Mouse (Mus musculus): ENCODE data around the gene Myh7. TPM values are rescaled to one million over a fixed set of nuclear protein-coding genes. Genes with fewer than 3 reads are reported as not detected.
"Not testable (repeated sequence)": the region's sequence is repeated elsewhere in the genome, so short reads cannot be mapped to it uniquely, and the experiment has no call there.

Myh7 gene
- total and polyA plus RNA-seq, 2 experiments from 2014 or later, result 1,537 to 4,273 TPM

DNA sequence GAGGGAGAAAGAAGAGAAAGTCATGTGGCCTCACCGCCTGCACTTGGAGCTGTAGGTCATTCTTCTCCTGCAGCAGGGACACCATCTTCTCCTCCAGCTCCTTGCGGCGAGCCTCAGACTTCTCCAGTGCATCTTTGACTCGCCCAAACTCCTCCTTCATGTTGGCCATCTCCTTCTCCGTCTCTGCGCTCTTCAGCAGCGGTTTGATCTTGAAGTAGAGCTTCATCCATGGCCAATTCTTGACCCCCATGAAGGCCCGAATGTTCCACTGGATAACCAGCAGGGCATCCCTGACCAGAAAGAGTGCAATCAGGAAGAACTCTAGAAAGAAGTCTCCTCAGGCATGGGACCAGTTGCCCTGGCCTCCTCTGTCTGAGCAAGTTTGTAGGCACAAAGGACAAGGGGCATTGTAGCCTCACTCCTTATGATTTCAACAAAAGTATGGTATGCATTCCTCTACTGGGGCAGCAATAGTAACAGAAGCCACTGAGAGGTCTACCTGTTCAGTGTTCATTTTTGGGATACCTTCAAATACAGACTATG is 40.7 kb downstream of the Myh7 start:
- Histone ChIP-seq H3K27me3 (ENCODE audit: control insufficient read depth, insufficient read depth, low read length) (no peaks in the 10 kb centered on the region), H3K27ac (ENCODE audit: low read depth) (peak overlapping the region; percentile 63; the same call in 1 of the 2 replicates), H3K4me3 (ENCODE audit: low read depth, low read length) (no peak overlapping the region), H3K4me1 (ENCODE audit: control insufficient read depth, insufficient read depth) (no peaks in the 10 kb centered on the region), H3K9ac (replicated peaks; ENCODE audit: low read depth, low read length) (0 out of 2 replicates have a peak overlapping the region, but pooled peaks have one; percentile 7), H3K36me3 (replicated peaks; ENCODE audit: control insufficient read depth, insufficient read depth, low read length) (peaks cover 91% of the 10 kb centered on the region), H3K4me2 (ENCODE audit: low read depth, low read length) (no peak overlapping the region; the same call in 1 of the 2 replicates), H3K9me3 (replicated peaks; ENCODE audit: control insufficient read depth, low read length) (no peaks in the 10 kb centered on the region)
- ATAC-seq (ENCODE audit: insufficient read depth, low read depth) (peak; percentile 2; the same call in 1 of the 2 replicates), DNase-seq (ENCODE audit: low spot score) (no peak)
- WGBS, result 84% methylated on average over 8 of the region's 8 CpGs
- TF ChIP-seq CTCF (IDR thresholded peaks at IDR 0.05; ENCODE audit: low read depth) (no peak), EP300 (IDR thresholded peaks at IDR 0.05; ENCODE audit: low read depth) (peak; percentile 90; the same call in 1 of the 2 replicates)

DNA sequence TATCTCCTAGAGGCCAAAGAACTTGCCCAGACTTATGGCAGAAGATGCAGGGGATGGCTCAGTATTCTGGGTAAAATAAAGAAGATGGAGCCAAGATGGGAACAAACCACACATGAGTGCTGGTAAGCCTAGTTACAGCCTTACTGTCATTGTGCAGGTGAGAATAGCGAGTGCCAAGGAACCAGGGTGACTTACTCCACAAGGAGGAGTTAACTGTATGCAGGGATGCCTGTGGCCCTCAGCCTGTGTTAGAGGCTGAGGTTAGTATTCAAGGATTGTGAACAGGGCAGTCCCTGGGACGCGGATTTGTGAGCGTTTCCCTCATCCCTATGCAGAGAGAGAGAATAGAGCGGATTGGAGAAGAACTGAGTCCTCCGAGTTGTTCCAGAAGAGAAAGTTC is 42.8 kb downstream of the Myh7 start:
- WGBS, result 81% methylated on average over 6 of the region's 6 CpGs
- Histone ChIP-seq H3K4me1 (ENCODE audit: control insufficient read depth, insufficient read depth) (no peaks in the 10 kb centered on the region), H3K27ac (ENCODE audit: low read depth) (peak overlapping the region; percentile 63; the same call in 1 of the 2 replicates), H3K27me3 (ENCODE audit: control insufficient read depth, insufficient read depth, low read length) (no peaks in the 10 kb centered on the region), H3K4me3 (ENCODE audit: low read depth, low read length) (no peak overlapping the region), H3K9me3 (replicated peaks; ENCODE audit: control insufficient read depth, low read length) (no peaks in the 10 kb centered on the region), H3K4me2 (ENCODE audit: low read depth, low read length) (no peak overlapping the region), H3K9ac (replicated peaks; ENCODE audit: low read depth, low read length) (no peak overlapping the region), H3K36me3 (replicated peaks; ENCODE audit: control insufficient read depth, insufficient read depth, low read length) (peaks cover 91% of the 10 kb centered on the region)
- no peak for TF ChIP-seq CTCF (IDR thresholded peaks at IDR 0.05; ENCODE audit: low read depth)
- peak; percentile 83; the same call in 1 of the 2 replicates for TF ChIP-seq EP300 (IDR thresholded peaks at IDR 0.05; ENCODE audit: low read depth)
- ATAC-seq (ENCODE audit: insufficient read depth, low read depth), result no peak
- no peak for DNase-seq (ENCODE audit: low spot score)

DNA sequence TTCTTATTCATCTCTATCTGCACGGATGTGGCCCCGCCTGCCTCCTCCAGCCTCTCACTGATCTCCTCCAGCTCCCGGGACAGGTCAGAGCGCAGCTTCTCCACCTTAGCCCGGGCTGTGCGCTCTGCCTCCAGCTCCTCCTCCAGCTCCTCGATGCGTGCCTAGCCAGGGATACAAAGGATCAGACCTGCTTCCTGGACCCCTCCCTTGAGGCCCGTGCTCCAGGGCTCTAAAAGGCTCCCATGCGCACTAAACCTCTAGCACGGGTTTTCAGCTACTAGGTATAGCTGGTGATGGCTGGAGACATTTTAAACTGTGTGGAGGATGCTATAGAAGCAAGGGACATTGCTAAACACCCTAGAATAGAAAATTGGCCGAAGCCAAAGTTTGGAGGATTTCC is 43.9 kb downstream of the Myh7 start:
- no peaks in the 10 kb centered on the region for H3K4me1 ChIP-seq (ENCODE audit: control insufficient read depth, insufficient read depth)
- TF ChIP-seq CTCF (IDR thresholded peaks at IDR 0.05; ENCODE audit: low read depth) (no peak), EP300 (IDR thresholded peaks at IDR 0.05; ENCODE audit: low read depth) (no peak; the same call in 1 of the 2 replicates)
- H3K9me3 ChIP-seq (replicated peaks; ENCODE audit: control insufficient read depth, low read length), result no peaks in the 10 kb centered on the region
- H3K36me3 ChIP-seq (replicated peaks; ENCODE audit: control insufficient read depth, insufficient read depth, low read length), result peaks cover 94% of the 10 kb centered on the region
- no peak overlapping the region for H3K4me3 ChIP-seq (ENCODE audit: low read depth, low read length)
- H3K27ac ChIP-seq (ENCODE audit: low read depth), result peak overlapping the region; percentile 31; the same call in 1 of the 2 replicates
- H3K4me2 ChIP-seq (ENCODE audit: low read depth, low read length), result no peak overlapping the region
- ATAC-seq (ENCODE audit: insufficient read depth, low read depth) (no peak), DNase-seq (ENCODE audit: low spot score) (no peak)
- no peak overlapping the region for H3K9ac ChIP-seq (replicated peaks; ENCODE audit: low read depth, low read length)
- H3K27me3 ChIP-seq (ENCODE audit: control insufficient read depth, insufficient read depth, low read length), result no peaks in the 10 kb centered on the region
- WGBS, result 47% methylated on average over 12 of the region's 12 CpGs

DNA sequence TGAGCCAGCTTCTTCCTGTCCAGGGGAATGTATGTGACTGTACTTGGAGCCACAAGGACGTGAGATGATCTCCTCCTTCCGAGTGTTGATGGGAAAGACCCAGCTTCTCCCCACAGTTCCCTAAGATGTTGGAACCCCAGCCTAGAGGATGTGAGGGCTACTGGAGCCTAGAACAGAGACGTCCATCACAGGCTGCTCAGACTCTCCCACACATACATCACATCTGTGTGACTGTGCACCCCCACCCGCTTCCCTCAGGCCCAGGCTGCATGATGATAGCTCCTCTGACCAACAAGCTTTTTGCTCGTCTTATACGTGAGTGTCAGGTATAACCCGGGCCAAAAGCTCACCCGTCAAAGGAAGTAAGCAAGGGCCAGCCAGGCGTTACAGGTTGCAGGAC is 45.6 kb downstream of the Myh7 start:
- 66% methylated on average over 9 of the region's 9 CpGs for WGBS
- DNase-seq (ENCODE audit: low spot score) (no peak), ATAC-seq (ENCODE audit: insufficient read depth, low read depth) (no peak)
- no peak overlapping the region for H3K9ac ChIP-seq (replicated peaks; ENCODE audit: low read depth, low read length)
- TF ChIP-seq EP300 (IDR thresholded peaks at IDR 0.05; ENCODE audit: low read depth) (no peak), CTCF (IDR thresholded peaks at IDR 0.05; ENCODE audit: low read depth) (no peak)
- no peak overlapping the region for H3K4me3 ChIP-seq (ENCODE audit: low read depth, low read length)
- H3K27ac ChIP-seq (ENCODE audit: low read depth), result peak overlapping the region; percentile 56
- H3K9me3 ChIP-seq (replicated peaks; ENCODE audit: control insufficient read depth, low read length), result no peaks in the 10 kb centered on the region
- H3K27me3 ChIP-seq (ENCODE audit: control insufficient read depth, insufficient read depth, low read length), result no peaks in the 10 kb centered on the region
- H3K36me3 ChIP-seq (replicated peaks; ENCODE audit: control insufficient read depth, insufficient read depth, low read length), result peaks cover 97% of the 10 kb centered on the region
- no peak overlapping the region for H3K4me2 ChIP-seq (ENCODE audit: low read depth, low read length)
- H3K4me1 ChIP-seq (ENCODE audit: control insufficient read depth, insufficient read depth), result no peaks in the 10 kb centered on the region

DNA sequence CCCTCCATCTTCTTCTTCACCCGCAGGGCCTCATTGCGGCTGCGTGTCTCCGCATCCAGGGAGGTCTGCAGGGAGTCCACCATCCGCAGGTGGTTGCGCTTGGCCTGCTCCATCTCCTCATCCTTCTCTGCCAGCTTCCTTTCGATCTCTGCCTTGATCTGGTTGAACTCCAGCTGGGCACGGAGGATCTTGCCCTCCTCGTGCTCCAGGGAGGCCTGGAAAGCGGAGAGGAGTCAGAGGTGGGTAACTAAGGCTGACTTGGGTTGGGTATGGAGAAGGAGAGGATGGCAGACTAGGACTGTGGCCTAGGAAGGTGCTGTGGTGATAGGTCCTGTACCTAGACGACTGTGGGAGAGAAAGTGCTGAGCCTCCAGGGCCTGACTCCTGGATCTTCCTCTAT is 47.4 kb downstream of the Myh7 start:
- WGBS, result 79% methylated on average over 10 of the region's 11 CpGs
- H3K27me3 ChIP-seq (ENCODE audit: control insufficient read depth, insufficient read depth, low read length); H3K9ac ChIP-seq (replicated peaks; ENCODE audit: low read depth, low read length); H3K27ac ChIP-seq (ENCODE audit: low read depth); H3K4me3 ChIP-seq (ENCODE audit: low read depth, low read length); DNase-seq (ENCODE audit: low spot score); H3K4me2 ChIP-seq (ENCODE audit: low read depth, low read length); H3K9me3 ChIP-seq (replicated peaks; ENCODE audit: control insufficient read depth, low read length); H3K4me1 ChIP-seq (ENCODE audit: control insufficient read depth, insufficient read depth); ATAC-seq (ENCODE audit: insufficient read depth, low read depth): not testable (repeated sequence)
- H3K36me3 ChIP-seq (replicated peaks; ENCODE audit: control insufficient read depth, insufficient read depth, low read length), result peaks cover 97% of the 10 kb centered on the region

All from heart, postnatal 0 days (tissue).